Mouse (Mus musculus) intestine, postnatal 0 days (tissue): ENCODE measurements at regions not wholly inside any gene's neighbourhood (a gene's known extent, or its start where the extent isn't known, plus 50 kb on each side); places are given as distances from the start of the nearest gene placed in this dataset.

Experiments
- ATAC-seq: fragments of 200-750 bp; cut with Nextera tagmentation; 2 replicates; pipeline ENCODE4 v1.8.0; 2017; ENCODE audit warnings: mild to moderate bottlenecking, moderate TSS enrichment, moderate library complexity
- H3K27ac ChIP-seq: fragments of 300-500 bp; sonication (generic); 2 replicates; pipeline ENCODE4 v1.5.1; 2014; ENCODE audit warnings: mild to moderate bottlenecking, low read depth, low read length, moderate library complexity
- H3K27me3 ChIP-seq: fragments of 300-500 bp; sonication (generic); replicated peaks from 2 replicates; pipeline ENCODE4 v1.6.1; 2014; ENCODE audit warnings: low read length, mixed read lengths; ENCODE audit not compliant: control insufficient read depth, insufficient read depth
- H3K36me3 ChIP-seq: fragments of 300-500 bp; sonication (generic); 2 replicates; pipeline ENCODE4 v1.6.1; 2014; ENCODE audit warnings: mild to moderate bottlenecking, moderate library complexity; ENCODE audit not compliant: control insufficient read depth, insufficient read depth
- H3K4me1 ChIP-seq: fragments of 300-500 bp; sonication (generic); replicated peaks from 2 replicates; pipeline ENCODE4 v1.6.1; 2014; ENCODE audit warnings: antibody characterized with exemption, low read length, mixed read lengths; ENCODE audit not compliant: control insufficient read depth, insufficient read depth
- H3K4me2 ChIP-seq: fragments of 300-500 bp; sonication (generic); replicated peaks from 2 replicates; pipeline ENCODE4 v1.6.1; 2014; ENCODE audit warnings: low read depth, mild to moderate bottlenecking, moderate library complexity
- H3K4me3 ChIP-seq: fragments of 300-500 bp; sonication (generic); 2 replicates; pipeline ENCODE4 v1.5.1; 2014; ENCODE audit warnings: low read depth, low read length
- H3K9ac ChIP-seq: fragments of 300-500 bp; sonication (generic); 2 replicates; pipeline ENCODE4 v1.6.1; 2014; ENCODE audit warnings: mild to moderate bottlenecking, low read depth, low read length
- H3K9me3 ChIP-seq: fragments of 300-500 bp; sonication (generic); 2 replicates; pipeline ENCODE4 v1.6.1; 2016; ENCODE audit warnings: mixed run types; ENCODE audit not compliant: control insufficient read depth
- CTCF ChIP-seq: sonication (generic); IDR thresholded peaks from 2 replicates; pipeline ENCODE4 v1.5.1; 2016; ENCODE audit warnings: low read depth, mild to moderate bottlenecking, control low read depth, antibody characterized with exemption, moderate library complexity
- WGBS: fragments of 180-500 bp; shearing (Covaris S2); extraction: QIAGEN DNeasy Blood & Tissue Kit; methylation state at CpG from one replicate; pipeline ENCODE4 v1.1.7; 2014; 5-methylcytosine and 5-hydroxymethylcytosine counted together

DNA sequence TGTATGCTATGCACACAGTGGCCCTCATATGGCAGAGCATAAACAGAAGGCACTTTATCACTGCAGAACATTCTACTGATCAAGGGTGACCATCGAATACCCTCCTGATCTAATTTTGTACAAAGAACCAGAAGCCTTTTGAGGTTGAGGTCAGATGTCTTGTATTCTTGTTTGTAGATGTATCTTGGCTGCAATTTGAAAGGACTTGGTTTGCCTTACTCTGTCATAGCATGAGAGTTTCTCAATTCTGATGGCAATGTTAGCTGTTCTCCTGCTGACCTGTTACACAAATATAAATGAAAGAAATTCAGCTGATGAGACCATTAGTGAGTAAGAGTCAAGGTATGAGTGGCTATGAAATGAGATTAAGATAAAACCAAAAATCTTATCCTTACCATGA is 199.1 kb upstream of the Aldoart1 start:
- Histone ChIP-seq H3K4me1 (no peaks in the 10 kb centered on the region), H3K4me2 (no peak overlapping the region), H3K4me3 (no peak overlapping the region), H3K27me3 (no peaks in the 10 kb centered on the region), H3K36me3 (no peaks in the 10 kb centered on the region), H3K27ac (no peak overlapping the region), H3K9ac (no peak overlapping the region), H3K9me3 (no peaks in the 10 kb centered on the region)
- no peak for ATAC-seq
- 82% methylated on average over 1 of the region's 1 CpGs for WGBS
- no peak for TF ChIP-seq CTCF

DNA sequence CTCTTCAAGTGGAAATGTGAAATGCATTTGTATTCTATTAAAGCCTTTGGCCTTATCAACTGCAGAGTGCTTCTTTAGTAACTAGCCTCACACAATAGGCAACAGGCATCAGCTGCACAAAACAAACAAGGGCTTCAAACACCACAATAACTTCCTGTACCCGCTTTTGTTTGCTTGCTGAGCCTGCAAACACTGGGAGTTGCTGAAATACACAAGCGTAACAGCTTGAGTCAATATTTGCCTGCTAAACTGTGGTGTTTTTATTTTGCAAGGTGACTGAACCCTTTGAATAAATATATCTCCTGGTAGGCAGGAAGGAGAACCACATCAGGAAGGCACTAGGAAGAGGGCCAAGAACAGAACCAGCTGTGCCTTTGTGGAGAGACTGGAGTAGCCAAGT is 195.4 kb upstream of the Aldoart1 start:
- H3K27me3 ChIP-seq = no peaks in the 10 kb centered on the region
- no peak overlapping the region for H3K9ac ChIP-seq
- H3K36me3 ChIP-seq = no peaks in the 10 kb centered on the region
- H3K4me3 ChIP-seq = no peak overlapping the region
- no peak overlapping the region for H3K27ac ChIP-seq
- H3K9me3 ChIP-seq = no peaks in the 10 kb centered on the region
- TF ChIP-seq CTCF = no peak
- no peak overlapping the region for H3K4me2 ChIP-seq
- H3K4me1 ChIP-seq = no peaks in the 10 kb centered on the region
- WGBS = 38% methylated on average over 2 of the region's 2 CpGs
- 0 out of 2 replicates have a peak, but pooled peaks have one; percentile 33 for ATAC-seq

DNA sequence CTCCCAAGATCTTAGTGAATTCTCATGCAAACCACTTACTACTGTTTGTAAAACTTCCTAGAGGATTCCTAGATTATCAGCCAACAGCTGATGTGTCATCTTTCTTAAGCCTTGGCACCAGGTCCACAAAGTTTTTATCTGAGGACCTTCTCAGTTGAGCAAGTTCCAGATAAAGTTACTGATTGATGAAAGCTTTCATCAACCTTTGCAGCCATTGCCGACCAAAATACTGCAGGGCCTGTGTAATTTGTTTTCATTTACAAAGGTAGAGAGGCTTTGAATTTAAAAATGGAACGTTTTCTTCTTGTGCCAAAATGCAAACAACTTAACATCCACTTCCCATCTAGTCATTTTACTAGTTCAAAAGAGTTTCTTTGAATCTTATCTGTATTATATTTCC is 191.9 kb upstream of the Aldoart1 start:
- Histone ChIP-seq H3K27ac (no peak overlapping the region), H3K4me2 (no peak overlapping the region), H3K9ac (no peak overlapping the region), H3K27me3 (no peaks in the 10 kb centered on the region), H3K4me3 (no peak overlapping the region), H3K9me3 (no peaks in the 10 kb centered on the region), H3K4me1 (no peaks in the 10 kb centered on the region), H3K36me3 (no peaks in the 10 kb centered on the region)
- TF ChIP-seq CTCF = no peak
- WGBS = 8% methylated on average over 2 of the region's 2 CpGs
- ATAC-seq = no peak

DNA sequence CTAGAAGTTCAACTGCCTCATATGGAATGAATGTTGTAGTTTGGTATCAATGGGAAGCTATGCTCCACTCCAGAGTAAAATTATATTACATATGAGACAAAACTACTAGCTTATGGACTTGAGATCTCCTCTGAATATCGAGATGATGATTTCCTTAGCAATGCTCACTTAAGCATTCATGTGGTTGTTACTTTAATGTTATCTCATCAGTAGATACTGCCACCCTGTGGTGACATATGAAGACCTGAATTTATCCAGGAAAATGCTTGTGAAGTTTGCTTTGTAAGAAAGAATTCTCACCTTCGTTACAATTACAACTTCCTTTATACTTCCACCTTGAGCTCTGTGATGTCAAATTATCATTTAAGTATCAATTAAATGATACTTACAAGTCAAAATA is 190.2 kb upstream of the Aldoart1 start:
- ATAC-seq = no peak
- Histone ChIP-seq H3K27ac (no peak overlapping the region), H3K36me3 (no peaks in the 10 kb centered on the region), H3K4me1 (no peaks in the 10 kb centered on the region), H3K9ac (no peak overlapping the region), H3K4me3 (no peak overlapping the region), H3K4me2 (no peak overlapping the region), H3K9me3 (no peaks in the 10 kb centered on the region), H3K27me3 (no peaks in the 10 kb centered on the region)
- WGBS = 20% methylated on average over 2 of the region's 2 CpGs
- TF ChIP-seq CTCF = peak; percentile 80

DNA sequence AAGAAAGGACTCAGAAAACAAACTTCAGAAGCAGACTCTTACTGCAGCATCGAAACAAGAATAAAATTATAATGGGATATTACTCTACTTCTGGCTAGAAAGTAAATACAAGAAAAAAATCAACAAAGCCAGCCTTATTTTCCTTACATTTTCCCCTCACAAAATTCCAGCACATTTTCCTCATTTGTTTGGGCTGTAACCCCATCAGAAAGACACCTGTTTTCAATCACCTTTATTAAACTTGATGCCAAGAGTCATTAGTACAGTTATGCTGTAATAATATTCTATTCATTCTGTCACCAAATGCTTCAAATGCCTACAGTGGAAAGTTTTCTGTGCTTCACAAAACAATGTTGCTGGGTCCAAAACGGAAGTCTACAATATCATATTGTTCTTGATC is 189.1 kb upstream of the Aldoart1 start:
- Histone ChIP-seq H3K9me3 (no peaks in the 10 kb centered on the region), H3K4me2 (no peak overlapping the region), H3K36me3 (no peaks in the 10 kb centered on the region), H3K4me3 (no peak overlapping the region), H3K9ac (no peak overlapping the region), H3K27ac (no peak overlapping the region), H3K27me3 (no peaks in the 10 kb centered on the region), H3K4me1 (no peaks in the 10 kb centered on the region)
- 80% methylated on average over 2 of the region's 2 CpGs for WGBS
- no peak for ATAC-seq
- no peak for TF ChIP-seq CTCF

DNA sequence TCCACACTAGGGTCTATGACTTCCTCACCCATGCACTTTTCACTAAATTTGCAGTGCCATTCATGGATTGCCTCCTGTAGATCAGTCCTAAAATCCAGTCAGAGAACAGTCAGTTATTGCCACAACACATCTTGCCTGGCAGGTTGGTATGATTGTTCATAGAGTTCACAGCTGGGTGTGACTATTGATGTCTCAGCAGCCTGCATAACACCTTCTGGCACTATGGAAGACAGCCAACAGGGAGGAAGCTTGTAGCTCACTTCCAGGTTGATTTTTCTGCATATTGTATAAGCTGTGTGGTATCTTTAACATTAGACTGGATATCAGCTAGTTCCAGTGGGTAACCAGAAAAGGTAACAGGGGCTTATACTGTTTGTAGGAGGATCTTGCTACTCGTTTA is 145.3 kb upstream of the Aldoart1 start:
- ATAC-seq = no peak
- H3K4me1 ChIP-seq = no peaks in the 10 kb centered on the region
- no peak overlapping the region for H3K4me3 ChIP-seq
- no peak for TF ChIP-seq CTCF
- H3K9ac ChIP-seq = no peak overlapping the region
- no peaks in the 10 kb centered on the region for H3K9me3 ChIP-seq
- no peaks in the 10 kb centered on the region for H3K27me3 ChIP-seq
- no peaks in the 10 kb centered on the region for H3K36me3 ChIP-seq
- H3K4me2 ChIP-seq = no peak overlapping the region
- 50% methylated on average over 1 of the region's 1 CpGs for WGBS
- no peak overlapping the region for H3K27ac ChIP-seq

DNA sequence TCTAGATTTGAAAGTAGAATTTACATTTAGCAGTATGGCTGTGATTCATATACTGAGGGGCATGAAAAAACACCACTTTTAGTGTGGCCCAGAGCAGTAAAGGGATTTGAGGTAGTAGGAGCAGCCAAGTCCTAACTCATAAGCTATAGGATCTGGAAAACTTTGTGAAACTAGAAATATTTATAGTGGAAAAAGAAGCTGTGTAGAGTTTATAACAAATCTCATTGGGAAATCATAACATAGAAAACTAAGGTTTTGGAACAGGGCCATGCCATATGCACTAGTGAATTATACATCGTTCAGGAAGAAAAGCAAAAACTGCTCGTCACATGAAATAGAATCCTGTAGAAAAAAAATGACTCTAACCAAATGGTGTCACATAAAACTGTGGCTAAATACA is 143.7 kb upstream of the Aldoart1 start:
- Histone ChIP-seq H3K9me3 (no peaks in the 10 kb centered on the region), H3K4me3 (no peak overlapping the region), H3K4me1 (no peaks in the 10 kb centered on the region), H3K4me2 (no peak overlapping the region), H3K27me3 (no peaks in the 10 kb centered on the region), H3K36me3 (no peaks in the 10 kb centered on the region), H3K9ac (no peak overlapping the region), H3K27ac (no peak overlapping the region)
- WGBS = 77% methylated on average over 2 of the region's 2 CpGs
- ATAC-seq = no peak
- TF ChIP-seq CTCF = no peak
